Mouse (Mus musculus) C2C12 (cell line): ENCODE results near the gene Ern1. TPM values are rescaled to one million over a fixed set of nuclear protein-coding genes. Genes with fewer than 3 reads are reported as not detected.

Source experiments
- H3K27me3 ChIP-seq: one replicate; pipeline ENCODE4 v1.6.1; 2011; ENCODE audit not compliant: control insufficient read depth, insufficient read depth, insufficient read length
- H3K36me3 ChIP-seq: one replicate; pipeline ENCODE4 v1.6.1; 2011; ENCODE audit not compliant: control insufficient read depth, insufficient read depth
- H3K4me3 ChIP-seq: one replicate; pipeline ENCODE4 v1.5.1; 2011; ENCODE audit warnings: mild to moderate bottlenecking, control low read depth; ENCODE audit not compliant: poor library complexity, insufficient read depth, severe bottlenecking
- H3K79me2 ChIP-seq: one replicate; pipeline ENCODE4 v1.6.1; 2011; ENCODE audit not compliant: control insufficient read depth, insufficient read depth
- H3K79me3 ChIP-seq: one replicate; pipeline ENCODE4 v1.6.1; 2011; ENCODE audit warnings: low read depth, control low read depth
- H3ac ChIP-seq: one replicate; pipeline ENCODE3; 2011; ENCODE audit warnings: low read depth; ENCODE audit not compliant: control insufficient read depth, insufficient read length
- CEBPB ChIP-seq: IDR thresholded peaks from one replicate; pipeline ENCODE4 v1.6.1; 2011; ENCODE audit warnings: low read depth, mild to moderate bottlenecking, control low read depth, moderate library complexity
- CTCF ChIP-seq: IDR thresholded peaks from one replicate; pipeline ENCODE4 v1.5.1; 2011; ENCODE audit not compliant: control insufficient read depth, insufficient read depth, insufficient read length
- FOSL1 ChIP-seq: IDR thresholded peaks from one replicate; pipeline ENCODE4 v1.8.0; 2011; ENCODE audit warnings: mild to moderate bottlenecking, low read length; ENCODE audit not compliant: poor library complexity, insufficient read depth, severe bottlenecking
- MAX ChIP-seq: IDR thresholded peaks from one replicate; pipeline ENCODE4 v1.6.1; 2011; ENCODE audit warnings: mild to moderate bottlenecking, control low read depth
- MYOD1 ChIP-seq: IDR thresholded peaks from one replicate; pipeline ENCODE4 v1.6.1; 2011; ENCODE audit warnings: low read depth; ENCODE audit not compliant: control insufficient read depth, insufficient read length
- MYOG ChIP-seq: IDR thresholded peaks from one replicate; pipeline ENCODE4 v1.6.1; 2011; ENCODE audit not compliant: control insufficient read depth, insufficient read length; ENCODE audit errors: extremely low read depth
- USF1 ChIP-seq: IDR thresholded peaks from one replicate; pipeline ENCODE4 v1.6.1; 2011; ENCODE audit warnings: low read depth, mild to moderate bottlenecking, control low read depth, moderate library complexity
- polyA plus RNA-seq: library from polyadenylated mRNA; unstranded; fragments of >200 nt; fragmentation: generic; extraction: Trizol; gene quantifications from one replicate; pipeline ENCODE4 v1.2.1, GENCODE M21; 2012; ENCODE audit warnings: missing spikeins

Ern1 gene
- polyA plus RNA-seq, 1 experiment = 6.0 TPM

DNA sequence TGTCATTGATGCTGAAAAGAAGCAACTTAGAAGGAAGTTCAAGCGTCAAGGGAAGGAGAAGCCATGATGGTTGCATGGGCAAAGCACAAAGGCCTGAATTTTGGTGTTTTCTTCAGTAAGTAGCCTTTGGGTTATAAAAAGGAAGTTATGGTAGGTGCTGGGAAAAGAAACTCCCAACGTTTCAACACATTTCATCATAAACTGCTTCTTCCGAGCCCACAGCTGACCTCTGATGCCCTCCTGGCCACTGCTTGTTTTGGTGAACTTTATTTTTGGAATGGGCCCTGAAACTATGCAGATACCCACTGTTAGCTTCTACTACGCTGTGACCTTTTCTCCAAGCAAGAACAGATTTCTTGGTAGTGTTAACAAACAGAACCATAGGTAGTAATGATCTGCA lies 58.0 kb downstream of the Ern1 start:
- Histone ChIP-seq H3K36me3 (peaks cover 64% of the 10 kb centered on the region), H3K4me3 (no peak overlapping the region), H3K27me3 (no peaks in the 10 kb centered on the region), H3K79me3 (no peaks in the 10 kb centered on the region), H3ac (no peak overlapping the region), H3K79me2 (no peaks in the 10 kb centered on the region)
- no peak for TF ChIP-seq CEBPB
- no peak for TF ChIP-seq CTCF
- TF ChIP-seq USF1 = no peak
- no peak for TF ChIP-seq MYOD1
- TF ChIP-seq FOSL1 = no peak
- no peak for TF ChIP-seq MAX
- TF ChIP-seq MYOG = no peak

DNA sequence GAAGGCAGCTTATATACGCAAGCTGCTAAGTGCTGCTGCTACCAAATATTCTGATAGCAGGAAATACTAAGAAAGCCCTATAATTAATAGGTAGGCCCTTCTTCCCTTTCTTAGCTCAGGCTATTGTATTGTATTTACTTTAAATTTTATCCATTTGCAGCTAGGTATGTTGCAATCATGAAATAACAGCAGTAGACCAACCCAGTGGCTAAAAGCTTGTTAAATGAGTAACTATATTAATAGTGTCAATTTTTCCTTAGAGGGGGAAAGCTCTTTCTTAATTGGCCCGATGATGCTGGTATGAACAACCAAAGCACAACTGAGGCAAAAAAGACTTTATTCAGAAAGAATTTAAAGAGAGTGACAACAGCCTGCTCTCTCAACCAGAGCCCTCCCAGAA lies 59.1 kb downstream of the Ern1 start:
- Histone ChIP-seq H3ac (no peak overlapping the region), H3K4me3 (no peak overlapping the region), H3K27me3 (no peaks in the 10 kb centered on the region), H3K79me3 (no peaks in the 10 kb centered on the region), H3K79me2 (no peaks in the 10 kb centered on the region), H3K36me3 (peaks cover 59% of the 10 kb centered on the region)
- TF ChIP-seq CTCF = no peak
- no peak for TF ChIP-seq FOSL1
- TF ChIP-seq USF1 = no peak
- TF ChIP-seq MAX = no peak
- TF ChIP-seq MYOD1 = no peak
- no peak for TF ChIP-seq MYOG
- TF ChIP-seq CEBPB = no peak

DNA sequence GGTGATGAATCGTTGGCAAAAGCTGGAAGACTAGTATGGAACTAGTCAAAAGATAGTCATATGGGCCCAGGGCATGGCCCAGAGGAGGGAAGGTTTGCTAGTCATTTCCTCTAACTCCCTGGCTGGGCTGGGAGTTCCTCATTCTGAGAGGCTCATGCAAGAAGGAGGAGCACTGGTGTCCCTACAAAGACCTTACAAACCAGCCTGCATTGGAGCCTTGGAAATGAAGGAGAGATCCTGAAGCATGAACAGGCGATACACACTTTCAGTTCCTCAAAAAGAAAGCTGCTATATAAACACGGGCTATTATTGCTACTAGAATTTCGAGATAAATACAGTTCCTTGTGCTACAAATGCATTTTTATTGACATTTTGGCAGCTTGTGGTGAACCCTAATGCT lies 59.5 kb downstream of the Ern1 start:
- H3K4me3 ChIP-seq = no peak overlapping the region
- H3ac ChIP-seq = no peak overlapping the region
- H3K36me3 ChIP-seq = peaks cover 59% of the 10 kb centered on the region
- H3K79me3 ChIP-seq = no peaks in the 10 kb centered on the region
- no peaks in the 10 kb centered on the region for H3K79me2 ChIP-seq
- no peak for TF ChIP-seq USF1
- no peak for TF ChIP-seq MYOD1
- TF ChIP-seq CTCF = no peak
- TF ChIP-seq MYOG = no peak
- TF ChIP-seq FOSL1 = no peak
- no peak for TF ChIP-seq CEBPB
- no peak for TF ChIP-seq MAX
- no peaks in the 10 kb centered on the region for H3K27me3 ChIP-seq

DNA sequence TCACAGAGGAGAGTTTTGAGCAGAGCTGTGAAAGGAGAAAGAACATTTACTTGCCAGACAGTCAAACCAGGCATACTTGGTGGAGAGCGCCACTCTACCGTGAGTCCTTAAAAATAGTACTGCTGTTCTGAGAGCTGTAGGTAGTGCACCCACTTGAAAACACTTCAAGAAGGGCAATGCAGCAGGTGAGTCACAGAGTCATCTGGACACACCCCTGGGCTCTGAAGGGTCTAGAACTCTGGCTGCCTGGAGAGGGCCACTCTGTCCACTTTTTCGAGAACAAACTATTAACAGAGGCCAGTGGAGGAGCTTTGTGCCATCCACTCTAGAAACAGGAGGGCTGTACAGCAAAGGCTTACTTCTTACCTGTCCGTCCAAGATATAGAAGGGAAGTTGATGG lies 61.2 kb downstream of the Ern1 start:
- H3K4me3 ChIP-seq = no peak overlapping the region
- no peaks in the 10 kb centered on the region for H3K79me2 ChIP-seq
- H3K79me3 ChIP-seq = no peaks in the 10 kb centered on the region
- H3ac ChIP-seq = no peak overlapping the region
- no peak for TF ChIP-seq MYOD1
- no peak for TF ChIP-seq CEBPB
- TF ChIP-seq CTCF = no peak
- no peak for TF ChIP-seq MYOG
- no peak for TF ChIP-seq USF1
- TF ChIP-seq FOSL1 = no peak
- no peak for TF ChIP-seq MAX
- peaks cover 67% of the 10 kb centered on the region for H3K36me3 ChIP-seq
- H3K27me3 ChIP-seq = no peaks in the 10 kb centered on the region

DNA sequence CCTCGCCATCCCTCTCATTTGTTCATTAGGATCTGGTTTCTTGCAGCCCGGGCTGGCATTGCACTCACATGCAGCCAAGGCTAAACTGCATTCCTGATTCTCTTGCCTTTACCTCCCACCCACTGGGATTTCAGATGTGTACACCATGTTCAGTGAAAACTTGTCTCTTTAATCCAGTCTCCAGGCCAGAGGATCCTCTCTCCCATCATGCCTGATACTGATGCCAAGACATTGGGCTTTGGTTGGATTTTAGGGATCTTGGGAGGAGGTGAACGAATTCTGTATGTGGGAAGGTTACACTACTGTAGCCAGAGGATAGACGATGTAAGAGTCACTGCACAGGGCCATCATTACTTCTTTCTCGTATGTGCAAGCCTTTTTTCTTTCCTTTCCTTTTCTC lies 62.5 kb downstream of the Ern1 start:
- Histone ChIP-seq H3ac (no peak overlapping the region), H3K27me3 (no peaks in the 10 kb centered on the region), H3K79me3 (no peaks in the 10 kb centered on the region), H3K79me2 (no peaks in the 10 kb centered on the region), H3K4me3 (no peak overlapping the region), H3K36me3 (peaks cover 77% of the 10 kb centered on the region)
- TF ChIP-seq MAX (no peak), MYOD1 (no peak), USF1 (no peak), MYOG (no peak), CTCF (no peak), FOSL1 (no peak), CEBPB (no peak)

DNA sequence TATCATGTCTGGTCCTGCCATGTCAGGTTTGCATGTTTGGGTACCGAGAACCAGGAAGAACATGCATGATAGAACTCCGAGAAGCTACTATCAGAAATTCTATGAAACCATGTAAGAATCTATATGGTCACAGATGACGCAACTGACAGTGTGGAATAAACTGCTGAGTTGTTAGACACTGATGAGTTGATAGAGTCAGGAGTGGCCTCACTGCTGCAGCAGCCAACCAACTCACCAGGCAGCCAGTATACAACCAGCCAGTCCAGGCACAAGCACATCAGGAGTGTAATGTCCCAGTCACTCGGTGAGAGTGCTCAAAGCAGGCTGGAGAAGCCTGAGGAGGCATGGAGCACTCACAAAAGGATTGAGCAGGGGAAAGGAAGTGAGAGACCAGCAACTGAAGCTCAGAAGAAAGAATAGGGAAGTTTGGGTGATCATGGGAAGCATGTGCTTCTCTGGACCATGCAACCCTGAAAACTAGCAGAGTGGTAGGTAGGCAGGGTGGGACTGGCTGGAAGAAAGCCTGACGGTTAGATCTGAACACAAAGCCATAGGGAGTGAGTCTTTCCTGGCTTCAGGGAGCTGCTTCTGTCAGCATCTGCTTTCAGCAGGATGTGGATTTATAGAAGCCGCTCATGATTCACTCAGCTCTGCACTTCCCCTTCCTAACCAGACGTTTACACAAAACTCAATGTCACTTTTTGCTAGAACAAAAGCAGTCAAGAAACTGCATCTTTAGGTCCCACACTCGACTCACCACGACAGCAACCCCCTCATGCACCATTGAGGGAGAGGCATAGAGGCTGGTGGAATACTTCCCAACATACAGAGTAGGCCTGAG lies 68.2 kb downstream of the Ern1 start:
- TF ChIP-seq MYOG = no peak
- no peak for TF ChIP-seq USF1
- no peak for TF ChIP-seq MAX
- TF ChIP-seq MYOD1 = no peak
- TF ChIP-seq FOSL1 = no peak
- no peak for TF ChIP-seq CTCF
- Histone ChIP-seq H3K27me3 (no peaks in the 10 kb centered on the region), H3K79me3 (no peaks in the 10 kb centered on the region), H3K79me2 (no peaks in the 10 kb centered on the region), H3ac (no peak overlapping the region), H3K36me3 (peaks cover 78% of the 10 kb centered on the region), H3K4me3 (no peak overlapping the region)
